Mouse (Mus musculus) E14TG2a.4 (cell line): ENCODE measurements around the gene Trappc10.
A peak's percentile ranks its signal among the peaks of the same experiment; 100 is the strongest.

Source experiments
- H3K27me3 ChIP-seq: 2 replicates; pipeline ENCODE4 v1.6.1; 2014; ENCODE audit warnings: low read length, control low read depth; ENCODE audit not compliant: insufficient read depth
- H3K36me3 ChIP-seq: 2 replicates; pipeline ENCODE4 v1.6.1; 2014; ENCODE audit warnings: low read length, control low read depth; ENCODE audit not compliant: insufficient read depth
- H3K4me1 ChIP-seq: replicated peaks from 2 replicates; pipeline ENCODE4 v1.6.1; 2014; ENCODE audit warnings: low read depth, low read length, control low read depth
- H3K4me3 ChIP-seq: replicated peaks from 2 replicates; pipeline ENCODE4 v1.5.1; 2014; ENCODE audit warnings: mild to moderate bottlenecking, low read length
- H3K9me3 ChIP-seq: 2 replicates; pipeline ENCODE4 v1.6.1; 2014; ENCODE audit warnings: low read length, control low read depth
- CTCF ChIP-seq: conservative IDR thresholded peaks from 2 replicates; pipeline ENCODE4 v1.5.1; 2014; ENCODE audit warnings: low read length
- NANOG ChIP-seq: IDR thresholded peaks from 2 replicates; pipeline ENCODE4 v1.6.1; 2014; ENCODE audit warnings: borderline replicate concordance, low read length, mixed read lengths
- POU5F1 ChIP-seq: IDR thresholded peaks from 2 replicates; pipeline ENCODE4 v1.6.1; 2014; ENCODE audit warnings: low read length, borderline replicate concordance

Trappc10 gene

GRCm38 (mm10) chr10:78244438-78245224 lies at the start of gene Trappc10:
Trappc10 (minus strand) TSS chr10:78244641.
- TF ChIP-seq POU5F1 (no peak), CTCF (no peak), NANOG (no peak)
- Histone ChIP-seq H3K36me3 (no peaks in the 10 kb centered on the region), H3K27me3 (peaks cover 38% of the 10 kb centered on the region), H3K4me1 (peaks cover 18% of the 10 kb centered on the region), H3K4me3 (peak within 1 kb of the TSS; percentile 88), H3K9me3 (no peaks in the 10 kb centered on the region)

DNA sequence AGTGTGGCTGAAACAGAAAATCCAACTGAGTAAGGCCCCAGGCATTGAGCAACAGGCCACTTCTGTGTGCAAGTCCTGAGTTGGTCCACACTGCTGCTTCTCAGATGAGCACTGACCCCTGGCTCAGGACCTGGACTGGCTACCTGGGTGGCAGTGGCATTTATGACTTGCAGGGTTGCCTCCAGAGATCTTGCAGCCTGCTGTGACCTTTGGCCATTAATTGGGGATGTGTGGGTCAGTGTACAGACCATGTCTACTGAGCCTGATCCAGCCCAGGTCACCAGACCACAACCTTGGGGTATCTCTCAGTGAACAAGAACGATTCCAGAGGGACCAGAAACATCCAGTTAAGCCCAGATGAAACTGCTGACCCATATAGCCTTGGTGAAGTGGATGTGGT lies 49.1 kb upstream of the Trappc10 start:
- Histone ChIP-seq H3K27me3 (no peaks in the 10 kb centered on the region), H3K9me3 (no peaks in the 10 kb centered on the region), H3K4me1 (peaks cover 24% of the 10 kb centered on the region), H3K4me3 (no peak overlapping the region), H3K36me3 (0 out of 2 replicates have a peak, but pooled peaks cover 4% of the 10 kb centered on the region)
- no peak for TF ChIP-seq POU5F1
- no peak for TF ChIP-seq CTCF
- no peak for TF ChIP-seq NANOG

- H3K4me1 ChIP-seq, result peaks cover 21% of the 10 kb centered on the region
- no peaks in the 10 kb centered on the region for H3K27me3 ChIP-seq
- no peaks in the 10 kb centered on the region for H3K9me3 ChIP-seq
- peaks cover 10% of the 10 kb centered on the region for H3K36me3 ChIP-seq
- no peak for TF ChIP-seq NANOG
- TF ChIP-seq POU5F1, result no peak
- no peak for TF ChIP-seq CTCF
- H3K4me3 ChIP-seq, result no peak overlapping the region
Measured at GRCm38 (mm10) chr10:78292381-78292780, 47.9 kb upstream of the Trappc10 start.

DNA sequence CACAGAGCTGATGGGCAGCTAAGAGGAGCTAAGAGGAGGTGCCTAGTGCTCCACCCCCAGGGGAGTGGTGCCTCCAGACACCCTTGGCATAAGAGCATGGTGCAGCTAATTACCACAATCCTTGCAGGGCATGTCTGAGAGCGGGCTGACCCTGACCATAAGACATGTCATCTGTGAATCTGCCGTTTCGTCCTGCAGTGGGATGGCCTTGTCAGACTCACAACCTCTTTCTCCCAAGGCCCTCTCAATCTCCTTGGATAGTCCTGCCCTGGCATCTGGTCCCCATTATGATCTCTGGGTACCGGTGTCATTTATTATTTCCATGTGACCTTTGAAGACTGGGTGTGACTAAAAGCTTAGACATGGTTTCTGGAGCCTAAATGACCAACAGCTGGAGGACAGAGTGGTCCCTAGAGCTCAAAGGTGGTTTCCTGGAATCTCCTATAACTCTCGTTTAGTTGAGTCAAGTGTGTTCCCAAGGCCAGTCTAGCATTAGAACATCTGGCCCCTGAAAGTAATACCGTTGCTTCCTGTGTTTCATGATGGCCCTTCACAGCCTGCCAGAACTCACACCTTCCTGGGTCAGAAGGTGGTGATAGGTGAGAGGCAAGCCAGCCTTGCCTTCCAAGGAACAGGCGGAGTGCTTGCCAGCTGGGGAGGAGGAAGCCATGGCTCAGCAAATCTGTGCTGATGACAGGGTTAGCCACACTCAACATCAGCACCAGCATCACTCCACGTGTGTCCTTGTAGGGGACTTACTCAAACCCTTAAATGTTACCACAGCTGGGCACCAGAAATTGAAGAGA lies 46.5 kb upstream of the Trappc10 start:
- Histone ChIP-seq H3K27me3 (no peaks in the 10 kb centered on the region), H3K36me3 (peaks cover 25% of the 10 kb centered on the region), H3K4me1 (0 out of 2 replicates have a peak, but pooled peaks cover 8% of the 10 kb centered on the region), H3K9me3 (no peaks in the 10 kb centered on the region), H3K4me3 (no peak overlapping the region)
- TF ChIP-seq CTCF, result no peak
- TF ChIP-seq POU5F1, result no peak
- no peak for TF ChIP-seq NANOG

- Histone ChIP-seq H3K4me1 (peaks cover 19% of the 10 kb centered on the region), H3K9me3 (no peaks in the 10 kb centered on the region), H3K27me3 (no peaks in the 10 kb centered on the region), H3K36me3 (peaks cover 37% of the 10 kb centered on the region), H3K4me3 (no peak overlapping the region)
- TF ChIP-seq CTCF, result no peak
- no peak for TF ChIP-seq POU5F1
- no peak for TF ChIP-seq NANOG
Measured at GRCm38 (mm10) chr10:78288896-78289295, 44.5 kb upstream of the Trappc10 start.

DNA sequence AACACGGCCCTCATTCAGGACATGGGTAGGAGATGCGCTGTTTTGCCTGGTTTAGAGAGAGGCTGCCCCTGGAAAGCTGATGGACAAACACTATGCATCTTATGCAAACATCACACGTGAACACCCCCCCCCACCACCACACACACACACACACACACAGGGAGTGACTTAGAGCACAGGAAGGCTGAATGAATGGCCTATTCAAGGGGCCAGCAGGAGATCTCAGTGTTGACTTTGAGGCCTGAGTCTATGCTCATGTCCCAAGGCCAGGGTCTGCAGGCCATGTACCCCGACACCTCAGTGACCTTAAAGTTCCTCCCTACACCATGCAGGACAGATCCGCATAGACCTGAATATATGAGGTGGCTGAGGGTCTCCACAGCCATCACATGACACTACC lies 43.7 kb upstream of the Trappc10 start:
- Histone ChIP-seq H3K36me3 (peaks cover 42% of the 10 kb centered on the region), H3K27me3 (no peaks in the 10 kb centered on the region), H3K4me3 (no peak overlapping the region), H3K9me3 (no peaks in the 10 kb centered on the region), H3K4me1 (peaks cover 19% of the 10 kb centered on the region)
- TF ChIP-seq POU5F1 (no peak), CTCF (no peak), NANOG (no peak)

DNA sequence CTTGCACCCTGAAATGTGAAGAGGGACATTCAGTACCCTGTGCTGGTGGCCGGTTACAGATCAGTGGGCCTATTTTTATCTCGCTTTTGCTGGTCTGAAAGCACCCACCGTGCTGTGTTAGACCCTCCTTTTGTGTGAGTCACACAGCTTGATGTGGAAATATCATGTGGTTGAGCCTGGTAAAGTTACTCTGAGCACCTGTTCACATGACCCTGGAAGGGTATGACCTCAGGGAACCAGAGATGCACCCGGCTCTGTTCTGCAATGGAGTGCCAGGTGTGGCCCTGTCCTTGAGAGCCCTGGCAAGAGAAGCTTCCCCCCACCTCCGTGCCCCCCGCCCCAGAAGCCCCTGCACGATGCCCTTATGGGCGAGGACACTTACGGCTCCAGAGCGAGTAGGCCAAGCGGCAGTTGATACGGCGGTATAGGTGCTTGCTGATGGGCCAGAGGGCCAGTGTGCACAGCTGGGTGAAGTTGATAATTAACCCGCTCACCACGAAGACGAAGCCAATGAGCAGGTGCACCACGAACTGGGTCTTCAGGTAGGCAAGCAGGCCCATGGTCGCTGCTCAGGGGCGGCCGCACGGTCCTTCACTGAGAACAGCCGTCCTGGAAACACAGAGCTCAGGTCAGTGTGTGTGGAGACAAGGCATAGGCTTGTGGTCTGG lies 43.2 kb upstream of the Trappc10 start:
- H3K27me3 ChIP-seq, result no peaks in the 10 kb centered on the region
- H3K36me3 ChIP-seq, result peaks cover 46% of the 10 kb centered on the region
- no peak for TF ChIP-seq NANOG
- TF ChIP-seq POU5F1, result no peak
- no peak for TF ChIP-seq CTCF
- no peaks in the 10 kb centered on the region for H3K9me3 ChIP-seq
- H3K4me3 ChIP-seq, result no peak overlapping the region
- peaks cover 19% of the 10 kb centered on the region for H3K4me1 ChIP-seq

DNA sequence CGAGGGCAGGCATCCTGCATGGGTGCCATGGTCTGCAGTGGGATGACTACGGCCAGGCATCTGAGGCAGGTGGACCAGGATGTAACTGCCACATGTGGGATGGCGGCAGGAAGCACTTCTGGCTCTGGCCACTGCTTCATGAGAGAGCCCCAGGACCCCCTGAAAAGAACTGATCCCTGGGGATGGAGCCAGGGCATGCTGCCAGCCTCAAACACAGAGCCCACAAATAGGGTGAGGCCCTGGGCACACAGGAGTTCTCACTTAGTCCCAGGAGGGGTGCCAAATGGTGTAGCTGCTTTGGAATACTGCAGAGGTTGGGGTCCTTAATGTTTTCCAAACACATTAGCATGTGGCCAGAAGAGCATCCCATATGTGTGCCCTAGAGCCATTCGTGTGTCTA lies 41.5 kb upstream of the Trappc10 start:
- H3K9me3 ChIP-seq, result no peaks in the 10 kb centered on the region
- H3K4me1 ChIP-seq, result peaks cover 19% of the 10 kb centered on the region
- no peaks in the 10 kb centered on the region for H3K27me3 ChIP-seq
- H3K4me3 ChIP-seq, result no peak overlapping the region
- H3K36me3 ChIP-seq, result peaks cover 62% of the 10 kb centered on the region
- TF ChIP-seq POU5F1, result no peak
- TF ChIP-seq CTCF, result no peak
- no peak for TF ChIP-seq NANOG

DNA sequence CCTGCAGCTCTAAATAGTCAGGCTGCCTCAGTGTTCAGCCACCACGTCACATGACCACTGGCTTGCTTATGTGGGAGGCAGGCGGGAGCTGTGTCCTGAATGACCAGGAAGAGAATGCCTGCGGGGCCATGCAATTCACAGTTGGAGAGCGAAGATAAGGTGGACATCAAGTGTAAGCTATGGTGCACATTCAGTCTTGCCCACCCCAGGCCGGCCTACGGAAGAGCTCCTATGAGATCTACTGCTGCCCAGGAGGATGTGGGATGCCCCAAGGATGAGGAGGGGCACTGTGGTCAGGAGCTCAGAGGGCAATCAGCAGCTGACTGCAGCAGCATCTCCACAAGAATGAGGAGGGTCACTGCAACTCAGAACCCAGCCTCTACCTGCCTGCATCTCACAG lies 41.0 kb upstream of the Trappc10 start:
- Histone ChIP-seq H3K36me3 (peaks cover 67% of the 10 kb centered on the region), H3K9me3 (no peaks in the 10 kb centered on the region), H3K4me1 (peaks cover 19% of the 10 kb centered on the region), H3K27me3 (no peaks in the 10 kb centered on the region), H3K4me3 (no peak overlapping the region)
- TF ChIP-seq POU5F1 (no peak), CTCF (no peak), NANOG (no peak)
